Mouse (Mus musculus): ENCODE measurements around the gene Traf3.

The Traf3 gene

DNA sequence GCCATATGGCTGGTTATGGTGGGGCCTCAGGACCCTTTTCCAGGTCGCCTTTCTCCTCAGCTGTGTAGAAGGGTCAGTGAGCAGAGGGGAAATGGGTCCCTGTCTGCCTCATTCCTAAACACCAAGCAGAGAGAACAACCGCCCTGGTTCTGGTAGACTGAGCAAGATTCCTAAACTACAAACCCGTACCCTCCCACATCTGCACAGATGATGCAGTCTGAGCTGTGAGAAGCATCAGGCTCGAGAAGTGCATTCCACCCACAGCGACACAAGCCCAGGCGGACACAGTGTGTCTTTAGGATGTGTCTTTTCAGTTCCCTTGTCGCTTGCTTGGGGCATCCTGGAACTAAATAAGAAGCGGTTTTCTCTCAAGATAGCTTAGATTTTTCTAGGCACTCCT lies 83.9 kb downstream of the Traf3 start:
- DNase-seq (ENCODE audit: low spot score in 2 of 2): no peak

DNA sequence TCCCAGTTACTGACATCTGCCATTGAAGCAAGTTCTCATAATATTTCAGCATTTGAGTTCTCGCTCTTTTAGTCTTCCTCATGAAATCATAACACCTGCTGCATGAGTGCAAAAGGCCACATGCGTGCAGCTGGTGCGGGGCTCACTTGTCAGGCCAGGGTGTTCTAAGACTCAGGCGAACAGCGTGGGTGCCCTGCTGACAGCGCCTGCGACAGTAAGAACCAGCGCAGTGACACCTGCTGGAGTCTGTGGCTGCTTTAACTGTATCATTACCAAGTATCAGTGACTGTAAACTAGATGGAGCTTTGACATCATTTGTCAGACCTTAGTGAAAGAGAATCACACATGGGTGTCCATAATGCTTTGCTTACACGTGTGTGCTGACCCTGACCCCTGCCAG lies 85.1 kb downstream of the Traf3 start:
- DNase-seq (ENCODE audit: low spot score in 2 of 2): no peak

DNA sequence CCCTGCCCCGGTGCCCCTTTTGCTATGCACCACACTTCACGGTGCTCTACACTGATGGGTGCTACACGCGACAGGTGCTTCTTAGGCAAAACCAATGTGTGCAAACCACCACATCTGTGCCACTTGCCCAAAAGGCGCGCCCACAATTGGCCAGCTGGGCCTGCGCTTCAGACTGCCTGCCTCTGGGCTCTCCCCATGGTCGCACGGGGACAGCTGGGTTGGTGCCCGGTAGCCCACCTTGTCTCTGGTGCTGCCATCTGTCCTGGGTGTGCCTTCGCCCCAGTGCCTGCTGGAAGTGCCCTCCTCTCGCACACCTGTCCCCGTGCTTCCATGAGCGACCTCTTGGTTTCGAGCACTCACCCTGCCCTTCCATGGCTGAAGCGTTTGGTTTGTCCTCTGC lies 97.5 kb downstream of the Traf3 start:
- no peak for DNase-seq (ENCODE audit: low spot score in 2 of 2)

DNA sequence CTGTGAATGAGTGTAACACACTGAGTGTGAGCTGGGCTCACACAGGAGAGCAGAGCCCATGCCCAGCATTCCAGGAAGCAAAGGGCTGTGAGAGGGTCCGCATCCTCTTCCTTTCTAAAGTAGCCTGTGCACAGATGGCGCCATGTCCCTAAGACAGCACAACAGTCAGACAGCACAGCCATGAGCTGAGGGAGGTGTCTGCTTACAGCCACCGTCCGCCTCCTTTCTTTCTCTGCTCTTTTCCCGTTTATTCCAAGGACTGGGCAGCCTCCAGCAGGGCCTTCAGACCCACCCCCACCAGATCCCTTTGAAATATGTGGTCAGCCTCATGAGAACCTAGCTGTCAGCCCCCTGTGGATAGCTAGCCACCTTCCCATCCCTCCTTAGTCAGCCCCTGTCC lies 99.0 kb downstream of the Traf3 start:
- DNase-seq (ENCODE audit: low spot score in 2 of 2): no peak

DNA sequence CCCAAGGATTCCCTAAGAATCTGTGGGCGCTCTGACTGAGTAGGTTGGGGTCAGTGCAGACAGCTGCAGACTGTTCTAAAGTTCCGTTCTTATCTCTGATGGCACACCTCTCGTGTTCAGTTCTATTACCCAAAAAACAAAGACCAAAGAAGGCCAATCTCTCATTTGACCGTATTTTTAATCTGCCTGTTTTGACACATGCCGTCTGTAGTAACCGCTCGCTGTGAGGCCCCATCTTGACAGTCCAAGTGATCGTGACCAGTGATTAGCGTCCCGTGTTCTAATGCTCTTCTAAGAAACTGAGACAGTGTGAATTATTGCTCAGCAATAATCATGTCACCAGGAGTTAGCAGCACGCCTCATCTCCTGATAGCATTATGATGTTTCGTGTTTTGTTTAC lies 100.4 kb downstream of the Traf3 start:
- DNase-seq (ENCODE audit: low spot score in 2 of 2): no peak

DNA sequence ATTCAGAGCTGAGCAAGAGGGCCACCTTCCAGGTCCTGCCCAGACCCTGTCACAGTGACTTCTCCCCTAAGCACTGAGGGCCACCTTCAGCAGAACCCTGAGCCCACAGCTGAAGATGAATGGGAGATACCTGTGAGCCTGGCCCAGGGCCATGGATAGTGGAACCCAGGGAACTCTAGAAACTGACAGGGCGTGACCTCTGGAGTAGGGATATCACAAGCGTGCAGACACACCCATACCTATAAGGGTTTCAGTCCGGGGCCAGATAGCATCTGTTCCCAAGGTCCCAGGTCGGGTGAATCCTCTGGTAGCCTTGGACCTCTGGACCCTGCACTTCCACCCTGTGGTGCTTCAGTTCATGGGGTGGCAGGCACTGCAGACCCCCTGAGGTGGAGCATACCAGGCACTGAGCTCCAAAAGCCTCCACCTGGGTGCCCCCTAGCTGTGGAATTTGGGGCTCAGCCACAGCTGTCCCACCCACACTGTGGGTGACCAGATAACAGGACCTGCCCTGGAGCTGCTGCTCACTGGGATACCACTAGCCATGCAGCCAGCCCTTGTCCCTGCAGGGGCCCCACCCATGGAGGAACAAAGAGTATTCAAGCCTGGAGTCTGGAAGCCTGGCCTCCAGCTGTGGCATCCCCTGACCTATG lies 101.6 kb downstream of the Traf3 start:
- no peak for DNase-seq (ENCODE audit: low spot score in 2 of 2)

DNA sequence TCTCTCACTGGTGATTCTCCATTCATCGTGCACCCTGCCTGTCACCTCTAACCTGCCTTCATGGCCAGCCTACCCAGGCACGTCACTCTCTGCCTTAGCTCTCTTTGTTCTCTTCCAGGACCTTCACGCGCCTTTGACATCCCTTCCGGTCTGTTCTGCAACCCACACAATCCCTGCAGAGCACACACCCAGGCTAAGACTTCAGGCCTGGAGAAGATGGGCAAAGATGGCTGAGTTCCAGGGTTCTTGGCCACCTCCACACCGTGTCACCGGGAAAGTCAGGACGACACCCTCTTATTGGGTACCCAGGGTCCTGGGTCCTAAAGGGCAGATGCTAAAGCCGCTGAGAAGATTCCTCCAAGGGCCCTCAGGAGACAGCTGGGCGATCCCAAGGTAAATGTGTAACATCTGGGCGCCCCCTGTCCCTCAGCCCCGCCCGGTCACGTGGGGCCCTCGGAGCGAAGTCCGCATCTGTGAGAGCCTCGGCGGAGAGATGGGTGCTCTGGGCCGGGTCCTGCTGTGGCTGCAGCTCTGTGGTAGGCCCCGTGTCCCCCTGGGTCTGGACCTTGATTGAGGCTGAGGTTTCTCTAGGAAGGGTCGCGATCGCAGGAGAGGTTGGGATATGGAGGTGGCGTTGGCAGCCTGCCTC lies 104.6 kb downstream of the Traf3 start, which contains the start of gene Amn:
Amn (plus strand) TSS at position 467 of the 649 bp plus-strand sequence.
- no peak for DNase-seq (ENCODE audit: low spot score in 2 of 2)

DNA sequence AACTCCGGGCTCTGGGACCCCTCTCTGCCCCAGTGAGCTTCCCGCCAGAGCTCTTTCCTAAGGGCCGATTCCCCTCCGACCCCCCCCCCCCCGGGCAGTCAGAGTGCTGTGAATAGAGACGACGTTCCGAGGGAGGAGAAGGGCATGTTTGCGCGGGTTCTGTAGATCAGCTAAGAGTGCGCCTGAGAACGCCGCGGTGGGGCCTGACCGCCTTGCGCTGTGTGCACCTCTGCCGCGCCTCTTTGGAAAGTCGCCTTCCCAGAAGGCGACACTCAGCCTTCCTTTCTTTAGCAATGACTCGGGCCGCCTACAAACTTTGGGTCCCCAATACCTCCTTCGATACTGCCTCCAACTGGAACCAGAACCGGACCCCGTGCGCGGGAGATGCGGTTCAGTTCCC lies 105.2 kb downstream of the Traf3 start:
- DNase-seq (ENCODE audit: low spot score in 2 of 2): no peak

DNA sequence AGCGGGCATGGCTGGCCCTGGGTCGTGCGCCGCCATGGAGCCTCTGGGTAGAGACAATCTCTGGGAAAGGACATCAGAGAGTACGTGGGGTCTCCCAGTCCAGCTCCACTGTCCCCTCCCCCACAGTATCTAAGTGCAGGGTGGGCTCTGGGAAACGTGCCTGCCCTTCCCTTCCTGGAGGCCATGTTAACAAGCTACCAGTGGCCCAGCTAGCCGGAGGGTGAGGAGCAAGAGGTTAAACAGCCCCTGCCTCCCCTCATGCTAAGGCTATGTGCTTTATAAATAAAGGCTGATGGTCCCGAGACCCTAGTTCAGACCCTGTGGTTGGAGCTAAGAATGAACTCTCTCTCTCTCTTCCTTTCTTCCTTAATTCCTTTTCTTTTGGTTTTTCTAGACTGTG lies 105.8 kb downstream of the Traf3 start:
- DNase-seq (ENCODE audit: low spot score in 2 of 2): no peak

DNA sequence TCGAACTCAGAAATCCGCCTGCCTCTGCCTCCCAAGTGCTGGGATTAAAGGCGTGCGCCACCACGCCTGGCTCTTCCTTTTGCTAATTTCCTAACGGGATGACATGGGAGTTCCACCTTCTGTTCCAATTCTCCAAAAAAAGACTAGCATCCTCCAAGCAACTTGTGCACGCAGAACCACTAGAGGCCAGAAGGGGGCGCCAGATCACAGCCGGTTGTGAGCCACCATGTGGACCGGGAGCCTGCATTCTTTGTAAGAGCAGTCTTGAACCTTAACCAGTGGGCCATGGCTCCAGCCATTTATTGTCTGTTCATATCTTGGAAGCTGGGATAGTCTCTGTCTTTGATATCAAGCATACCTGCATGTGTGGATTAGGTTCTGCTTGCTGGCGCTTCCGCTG lies 106.2 kb downstream of the Traf3 start:
- peak; percentile 81 to 87 for DNase-seq (ENCODE audit: low spot score in 2 of 2)

DNA sequence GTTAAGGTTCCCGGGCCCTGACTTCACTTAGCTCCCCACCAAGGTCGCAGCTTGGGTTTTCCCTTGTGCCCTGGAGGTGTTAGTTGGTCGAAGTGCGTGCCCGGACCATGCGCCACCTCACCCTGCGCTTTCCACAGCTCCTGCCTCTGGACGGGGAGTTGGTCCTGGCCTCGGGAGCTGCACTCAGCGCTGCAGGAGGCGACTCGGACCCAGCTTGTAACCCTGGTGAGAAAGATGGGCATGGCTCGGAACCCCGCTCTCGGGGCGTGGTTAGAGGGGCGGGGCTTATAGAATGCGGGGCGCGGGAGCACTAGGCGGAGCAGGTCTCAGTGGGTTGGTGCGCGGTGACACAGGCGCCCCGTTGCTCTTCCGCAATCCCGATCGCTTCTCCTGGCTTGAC lies 107.8 kb downstream of the Traf3 start:
- no peak for DNase-seq (ENCODE audit: low spot score in 2 of 2)

DNA sequence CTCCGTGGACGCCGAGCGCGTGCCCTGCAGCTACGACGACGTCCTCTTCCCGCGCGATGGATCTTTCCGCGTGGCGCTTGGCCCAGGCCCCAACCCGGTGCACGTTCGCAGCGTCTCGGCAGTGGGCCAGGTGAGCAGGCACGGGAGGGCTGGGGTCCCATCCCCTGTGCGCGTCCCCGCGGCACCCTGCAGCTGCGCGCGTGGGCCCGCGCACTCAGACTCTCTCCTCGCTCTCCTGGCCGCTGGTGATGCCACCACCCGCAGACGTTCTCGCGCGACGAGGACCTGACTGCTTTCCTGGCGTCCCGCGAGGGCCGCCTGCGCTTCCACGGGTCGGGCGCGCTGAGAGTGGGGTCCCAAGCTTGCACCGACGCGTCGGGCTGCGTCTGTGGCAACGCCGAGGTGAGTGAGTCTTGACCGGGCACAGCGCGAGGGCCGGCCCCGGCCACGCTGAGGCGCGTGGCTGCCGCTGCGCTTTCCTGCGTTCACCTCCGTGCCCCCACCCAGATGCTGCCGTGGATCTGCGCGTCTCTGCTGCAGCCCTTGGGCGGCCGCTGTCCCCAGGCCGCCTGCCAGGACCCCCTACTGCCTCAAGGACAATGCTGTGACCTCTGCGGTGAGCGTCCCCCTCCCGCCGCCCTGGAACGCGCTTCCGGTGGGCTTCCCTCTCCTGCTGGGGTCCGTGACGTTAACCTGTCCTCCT lies 108.4 kb downstream of the Traf3 start:
- peak in 1 of 2 experiments; percentile 37 for DNase-seq (ENCODE audit: low spot score in 2 of 2)

DNA sequence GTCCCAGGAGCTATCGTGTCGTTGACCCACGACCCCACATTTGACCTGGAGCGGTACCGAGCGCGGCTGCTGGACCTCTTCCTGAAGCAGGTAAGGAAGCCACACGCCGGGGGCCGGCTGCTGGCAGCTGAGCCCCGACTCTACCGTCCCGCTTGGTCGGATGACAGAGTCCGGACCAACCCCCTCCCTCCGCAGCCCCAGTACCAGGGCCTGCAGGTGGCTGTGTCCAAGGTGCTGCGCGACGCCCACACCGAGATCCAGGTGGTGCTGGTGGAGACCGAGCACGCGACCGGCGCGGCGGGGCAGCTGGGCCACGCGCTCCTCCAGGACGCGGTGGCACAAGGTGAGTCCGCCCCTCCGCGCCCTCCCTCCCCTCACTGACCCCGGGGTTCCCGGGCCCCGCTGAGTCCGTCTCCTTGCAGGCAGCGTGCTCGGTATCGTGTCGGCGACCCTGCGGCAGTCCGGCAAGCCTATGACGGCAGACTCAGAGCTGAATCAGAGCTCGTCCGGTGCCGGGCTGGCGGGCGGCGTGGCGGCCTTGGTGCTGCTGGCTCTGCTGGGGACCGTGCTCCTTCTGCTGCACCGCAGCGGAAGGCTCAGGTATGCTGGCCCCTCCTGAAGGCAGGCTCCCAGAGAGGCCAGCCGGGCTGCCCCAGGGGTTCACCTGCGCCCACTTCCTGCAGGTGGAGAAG lies 109.1 kb downstream of the Traf3 start:
- DNase-seq (ENCODE audit: low spot score in 2 of 2): no peak

DNA sequence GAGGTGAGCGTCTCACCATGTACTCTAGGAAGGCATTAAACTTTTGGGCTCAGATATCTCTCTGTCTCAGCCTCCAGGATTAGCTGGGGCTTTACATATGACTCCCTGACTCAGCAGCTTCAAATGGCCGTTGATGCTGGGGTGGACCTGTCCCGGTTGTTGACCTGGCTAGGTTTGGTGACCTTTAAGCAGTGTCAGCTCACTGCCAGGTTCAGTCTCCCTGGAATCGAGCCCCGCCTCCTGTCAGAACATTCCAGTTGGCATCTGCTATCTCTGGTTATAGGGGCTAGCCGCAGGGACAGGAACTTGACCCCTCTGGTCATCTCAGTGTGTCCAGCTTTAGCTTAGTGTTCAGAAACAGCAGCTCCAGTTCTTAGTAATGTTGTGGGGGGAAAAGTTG lies 110.2 kb downstream of the Traf3 start:
- DNase-seq (ENCODE audit: low spot score in 2 of 2): no peak

DNA sequence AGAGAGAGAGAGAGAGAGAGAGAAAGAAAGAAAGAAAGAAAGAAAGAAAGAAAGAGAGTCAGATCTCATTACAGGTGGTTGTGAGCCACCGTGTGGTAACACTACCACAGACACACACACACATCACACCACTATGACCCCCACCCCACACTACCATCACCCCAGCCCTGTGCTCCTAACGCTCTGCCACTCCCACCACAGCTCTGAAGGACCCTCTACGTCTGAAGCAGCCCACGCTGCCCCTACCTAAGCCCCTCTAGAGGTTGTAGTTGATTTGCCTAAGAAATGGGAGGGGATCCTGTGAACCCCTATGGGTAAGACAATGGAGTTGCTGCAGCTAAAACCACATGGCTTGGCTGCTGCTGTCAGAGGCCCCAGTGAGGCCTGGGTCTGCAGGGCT lies 117.4 kb downstream of the Traf3 start:
- no peak for DNase-seq (ENCODE audit: low spot score in 2 of 2)

DNA sequence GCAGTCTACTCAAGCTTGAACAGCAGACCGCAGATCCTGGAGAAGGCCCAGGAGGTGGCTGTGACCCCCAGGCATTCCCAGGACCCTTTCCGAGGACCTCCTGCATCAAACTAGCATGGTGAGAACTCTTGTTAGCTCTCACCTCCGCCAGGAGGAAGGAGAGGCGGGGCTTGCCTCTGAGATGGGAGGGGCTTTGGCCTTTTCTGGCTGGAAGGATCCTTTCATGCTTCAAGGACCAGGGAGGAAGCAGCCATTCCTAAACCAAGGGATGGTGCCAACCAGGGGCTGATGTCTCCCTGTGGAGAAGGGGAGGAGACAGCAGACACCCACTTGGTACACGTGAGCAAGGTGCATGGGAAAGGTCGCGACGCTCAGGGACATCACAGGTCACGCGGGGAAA lies 118.4 kb downstream of the Traf3 start:
- DNase-seq (ENCODE audit: low spot score in 2 of 2): no peak

DNA sequence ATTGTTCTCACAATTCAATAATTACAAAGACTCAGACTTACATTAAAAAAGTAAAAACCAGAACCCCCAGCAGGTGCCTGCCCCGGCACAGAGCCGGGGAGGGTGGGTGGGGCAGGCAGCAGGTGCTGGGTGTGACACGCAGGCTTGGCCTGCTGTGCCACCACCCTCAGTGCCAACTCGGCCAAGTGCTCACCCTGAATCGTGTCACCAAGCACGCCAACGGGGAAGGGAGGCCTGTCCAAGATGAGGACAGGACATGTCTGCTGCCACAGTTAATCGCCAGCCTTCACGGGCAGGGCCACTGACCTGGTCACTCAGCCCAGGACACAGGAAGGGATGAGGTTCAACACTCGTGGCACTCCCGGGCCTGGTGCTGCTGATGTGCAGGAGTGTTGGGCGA lies 126.9 kb downstream of the Traf3 start:
- no peak for DNase-seq (ENCODE audit: low spot score in 2 of 2)

DNA sequence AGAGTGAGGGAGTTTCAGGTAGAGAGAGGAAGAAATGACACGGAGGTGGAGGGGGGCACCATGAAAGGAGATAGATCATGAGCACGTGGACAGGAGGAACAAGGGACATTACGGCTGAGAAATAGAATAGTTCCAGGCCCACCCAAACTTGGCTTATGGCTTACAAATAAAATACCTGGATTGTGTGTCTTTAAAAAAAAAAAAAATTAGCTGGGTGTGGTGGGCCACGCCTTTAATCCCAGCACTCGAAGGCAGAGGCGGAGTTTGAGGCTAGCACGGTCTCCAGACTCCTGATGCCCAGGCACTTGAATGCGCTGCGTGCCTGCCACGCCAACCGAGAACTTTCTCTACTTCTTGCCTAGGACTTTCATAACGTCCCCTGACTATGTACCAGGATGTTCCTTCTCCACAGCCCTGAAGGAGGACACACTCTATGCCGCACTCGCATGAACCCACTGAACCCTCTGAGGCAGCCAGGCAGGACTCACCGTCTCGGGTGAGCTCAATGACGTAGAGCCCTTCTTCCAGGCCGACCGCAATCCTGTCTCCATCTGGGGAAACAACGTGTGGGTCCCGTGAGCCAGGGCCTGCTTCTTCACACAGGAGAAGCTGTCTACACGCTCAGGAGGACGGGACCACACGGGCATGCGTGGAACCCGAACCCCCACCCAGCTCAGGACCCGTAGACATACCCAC lies 135.3 kb downstream of the Traf3 start:
- DNase-seq (ENCODE audit: low spot score in 2 of 2): no peak

DNA sequence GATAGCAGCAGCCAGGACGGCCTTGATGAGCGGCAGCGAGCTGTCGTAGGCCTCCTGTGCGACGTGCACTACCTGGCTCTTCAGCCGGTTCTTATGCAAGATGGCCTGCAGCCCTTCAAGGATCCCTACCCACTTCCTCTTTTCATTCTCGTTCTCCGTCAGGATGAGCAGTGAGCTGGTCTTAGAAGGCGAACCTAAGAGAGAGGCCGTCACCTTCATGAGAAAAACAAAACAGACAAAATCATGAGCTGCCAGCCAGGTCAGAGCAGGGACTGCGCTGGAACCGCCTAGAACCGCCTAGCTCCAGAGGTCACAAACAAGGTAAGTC lies 135.8 kb downstream of the Traf3 start:
- no peak for DNase-seq (ENCODE audit: low spot score in 2 of 2)

DNA sequence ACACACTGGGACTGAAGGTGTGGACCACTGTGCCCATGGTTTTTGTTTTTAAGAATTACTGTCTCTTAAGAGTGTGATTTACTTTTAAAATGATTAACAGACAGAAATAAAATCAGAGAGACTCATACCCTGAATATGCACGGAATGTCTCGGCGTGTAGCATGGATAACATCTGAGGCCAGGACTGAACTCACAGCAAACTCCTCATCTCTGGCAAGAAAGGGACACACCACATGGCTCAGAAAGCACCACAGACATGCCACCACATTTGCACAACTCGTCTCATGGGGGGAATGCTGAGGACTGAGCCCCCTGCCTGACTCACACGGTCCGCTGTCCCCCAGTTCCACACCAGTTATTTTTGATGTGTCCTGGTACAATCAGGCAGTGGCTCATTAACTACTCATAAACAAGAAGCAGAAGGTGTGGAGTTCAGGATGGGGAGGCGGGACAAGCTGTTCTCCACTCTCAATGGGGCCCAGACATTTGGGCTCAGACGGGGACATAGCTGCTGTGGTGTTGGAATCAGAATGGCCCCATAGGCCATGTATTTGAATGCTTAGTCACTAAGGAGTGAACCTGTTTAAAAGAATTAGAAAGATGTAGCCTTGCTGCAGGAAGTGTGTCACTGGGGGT lies 137.7 kb downstream of the Traf3 start:
- no peak for DNase-seq (ENCODE audit: low spot score in 2 of 2)

DNA sequence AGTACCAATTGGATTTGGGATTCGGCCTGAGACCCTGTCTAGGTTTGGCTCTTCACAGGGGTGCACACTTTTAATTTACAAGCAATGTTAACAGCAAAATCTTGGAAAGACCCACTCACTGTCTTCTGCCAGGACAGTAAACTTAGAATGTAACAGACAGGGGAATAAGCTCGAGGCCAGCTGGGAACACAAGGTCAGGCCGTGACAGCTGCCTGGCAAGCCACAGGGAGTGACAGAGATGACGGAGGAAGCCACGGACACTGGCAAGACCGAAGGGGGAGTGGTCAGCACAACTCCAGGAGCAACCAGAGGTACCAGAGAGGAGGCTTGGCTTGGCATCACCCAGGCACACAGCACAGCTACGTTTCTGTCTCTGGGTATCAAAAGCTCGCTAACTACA lies 140.7 kb downstream of the Traf3 start:
- no peak for DNase-seq (ENCODE audit: low spot score in 2 of 2)

DNA sequence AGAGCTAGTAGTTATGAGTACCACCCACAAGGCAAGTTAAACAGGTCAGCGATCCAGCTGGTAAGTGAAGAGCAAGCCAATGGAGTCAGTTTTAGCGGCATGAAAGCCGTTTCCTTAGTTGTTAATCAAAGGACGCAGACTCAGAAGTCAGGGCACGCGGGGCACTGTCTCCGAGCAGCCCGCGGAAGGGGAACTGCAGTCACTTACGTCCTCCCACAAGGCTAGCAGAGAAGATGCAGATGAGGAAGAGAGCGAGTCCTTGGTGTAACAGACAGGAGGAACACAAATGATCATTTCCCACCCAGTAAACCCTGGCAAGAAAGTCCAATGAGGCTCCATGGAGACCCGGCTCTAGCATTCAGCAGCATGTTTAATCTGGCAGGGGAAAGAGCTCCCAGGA lies 143.1 kb downstream of the Traf3 start:
- no peak for DNase-seq (ENCODE audit: low spot score in 2 of 2)
